11 mouse cellular contexts compared by ENCODE assay signal in the genomic region with DNA sequence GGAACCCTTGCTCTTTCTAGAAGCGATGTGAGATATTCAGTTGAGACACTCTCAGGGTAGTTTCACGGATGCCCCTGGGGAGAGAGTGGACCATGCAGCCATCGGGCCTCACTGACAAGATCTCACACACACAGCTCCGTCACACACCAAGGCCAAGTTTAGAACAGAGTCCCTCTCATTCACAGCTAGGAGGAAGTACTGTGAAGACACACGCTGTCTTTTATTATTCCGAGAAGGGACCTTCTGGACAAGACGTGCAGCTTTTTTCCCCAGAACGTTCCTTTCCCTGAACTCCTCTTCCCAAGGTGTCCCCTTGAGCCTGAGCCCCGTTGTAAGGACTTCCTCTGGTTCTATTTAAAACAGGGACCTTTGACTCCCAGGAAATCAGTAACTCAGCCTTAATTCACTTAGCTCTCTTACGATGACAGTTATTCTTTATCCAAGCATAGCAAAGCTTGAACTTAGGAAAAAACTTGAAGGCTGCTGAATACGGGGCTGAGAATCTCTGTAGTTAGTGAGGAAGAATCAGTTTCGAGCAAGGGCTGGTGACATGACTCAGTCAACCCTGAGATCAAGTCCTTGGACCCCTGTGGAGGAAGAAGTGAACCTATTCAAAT.
DNase-seq lines count a peak whose midpoint lies in the region; ATAC-seq and TF ChIP-seq lines count a peak whose summit lies in the region.
"Had no signal": no experiment of that assay in that cellular context is flagged by ENCODE, and none has a peak within 500 bp of the region (broad histone marks: within the 10 kb centered on the region; RNA-seq: fewer than 3 reads in every experiment).

No protein-coding gene starts in this region.

- no peak overlapping the region for H3K9ac ChIP-seq in lung, postnatal 0 days (replicated peaks; ENCODE audit: low read depth)
- peak overlapping the region; percentile 6; the same call in 1 of the 2 replicates for H3K9ac ChIP-seq in intestine, embryonic 15.5 days
- H3K9ac ChIP-seq in kidney, postnatal 0 days (ENCODE audit: low read depth, low read length), result 0 out of 2 replicates have a peak overlapping the region, but pooled peaks have one; percentile 4
- peak overlapping the region; percentile 45 for H3K9ac ChIP-seq in stomach, postnatal 0 days (ENCODE audit: low read length)
- H3K9ac ChIP-seq: midbrain, embryonic 12.5 days; neural tube, embryonic 13.5 days had no signal

- ATAC-seq in lung, postnatal 0 days, result no peak
- peak; percentile 5; the same call in 1 of the 2 replicates for ATAC-seq in intestine, embryonic 15.5 days
- peak; percentile 11; the same call in 1 of the 2 replicates for ATAC-seq in kidney, postnatal 0 days (replicated peaks; ENCODE audit: low FRiP score, low read depth)
- no peak for ATAC-seq in stomach, postnatal 0 days (ENCODE audit: low FRiP score, low TSS enrichment)
- ATAC-seq in megakaryocyte, adult 5-6 weeks (ENCODE audit: poor library complexity, severe bottlenecking), result no peak
- ATAC-seq: hindbrain, postnatal 0 days had no signal

- H3K9me3 ChIP-seq in lung, postnatal 0 days (ENCODE audit: low read length), result no peaks in the 10 kb centered on the region
- H3K9me3 ChIP-seq in intestine, embryonic 15.5 days, result no peaks in the 10 kb centered on the region
- H3K9me3 ChIP-seq in kidney, postnatal 0 days (replicated peaks; ENCODE audit: low read length), result no peaks in the 10 kb centered on the region
- H3K9me3 ChIP-seq in stomach, postnatal 0 days (ENCODE audit: control insufficient read depth, low read length), result no peaks in the 10 kb centered on the region
- H3K9me3 ChIP-seq: midbrain, embryonic 12.5 days; neural tube, embryonic 13.5 days had no signal

- H3K4me2 ChIP-seq in lung, postnatal 0 days (replicated peaks; ENCODE audit: low read depth, low read length), result peak overlapping the region; percentile 37; the same call in 1 of the 2 replicates
- H3K4me2 ChIP-seq in intestine, embryonic 15.5 days (replicated peaks), result peak overlapping the region; percentile 43
- peak overlapping the region; percentile 34 for H3K4me2 ChIP-seq in kidney, postnatal 0 days (ENCODE audit: low read length)
- H3K4me2 ChIP-seq in stomach, postnatal 0 days (replicated peaks; ENCODE audit: low read depth), result peak overlapping the region; percentile 44
- H3K4me2 ChIP-seq: midbrain, embryonic 12.5 days; neural tube, embryonic 13.5 days had no signal

- DNase-seq in lung, postnatal 0 days (ENCODE audit: low spot score), result no peak
- no peak for DNase-seq in lung, postnatal 10 days
- no peak for DNase-seq in kidney, postnatal 0 days (ENCODE audit: low spot score)
- DNase-seq in stomach, postnatal 0 days (ENCODE audit: low spot score), result no peak
- no peak for DNase-seq in gastrocnemius, adult 2 months
- DNase-seq: cerebellum, adult 8-10 months had no signal

- TF ChIP-seq EP300 in lung, postnatal 0 days (IDR thresholded peaks at IDR 0.05), result 0 out of 2 replicates have a peak, but pooled peaks have one; percentile 17
- TF ChIP-seq EP300 in stomach, postnatal 0 days (optimal IDR thresholded peaks at IDR 0.05), result no peak

- H3K27me3 ChIP-seq in lung, postnatal 0 days (replicated peaks; ENCODE audit: insufficient read depth, low read length), result no peaks in the 10 kb centered on the region
- no peaks in the 10 kb centered on the region for H3K27me3 ChIP-seq in intestine, embryonic 15.5 days (replicated peaks)
- H3K27me3 ChIP-seq in kidney, postnatal 0 days (ENCODE audit: insufficient read depth, low read length), result no peaks in the 10 kb centered on the region
- H3K27me3 ChIP-seq in stomach, postnatal 0 days (ENCODE audit: control insufficient read depth, insufficient read depth, low read length), result no peaks in the 10 kb centered on the region
- H3K27me3 ChIP-seq: midbrain, embryonic 12.5 days; neural tube, embryonic 13.5 days had no signal

- H3K4me1 ChIP-seq in lung, postnatal 0 days (ENCODE audit: insufficient read depth, low read depth, low read length), result no peaks in the 10 kb centered on the region
- peaks cover 16% of the 10 kb centered on the region for H3K4me1 ChIP-seq in intestine, embryonic 15.5 days (replicated peaks)
- H3K4me1 ChIP-seq in kidney, postnatal 0 days (replicated peaks; ENCODE audit: insufficient read depth, low read length), result 0 out of 2 replicates have a peak, but pooled peaks cover 13% of the 10 kb centered on the region
- H3K4me1 ChIP-seq in stomach, postnatal 0 days (replicated peaks; ENCODE audit: control insufficient read depth, insufficient read depth), result 0 out of 2 replicates have a peak, but pooled peaks cover 4% of the 10 kb centered on the region
- H3K4me1 ChIP-seq: midbrain, embryonic 12.5 days; neural tube, embryonic 13.5 days had no signal

- WGBS in lung, postnatal 0 days, result 31% methylated on average over 12 of the region's 12 CpGs
- 42% methylated on average over 12 of the region's 12 CpGs for WGBS in intestine, embryonic 15.5 days
- 39% methylated on average over 12 of the region's 12 CpGs for WGBS in kidney, postnatal 0 days
- WGBS in stomach, postnatal 0 days, result 38% methylated on average over 12 of the region's 12 CpGs

- TF ChIP-seq CTCF in lung, postnatal 0 days (IDR thresholded peaks at IDR 0.05), result no peak
- no peak for TF ChIP-seq CTCF in kidney, postnatal 0 days (IDR thresholded peaks at IDR 0.05; ENCODE audit: low read depth)
- no peak for TF ChIP-seq CTCF in stomach, postnatal 0 days (IDR thresholded peaks at IDR 0.05; ENCODE audit: low read depth)
- TF ChIP-seq CTCF in gastrocnemius, adult 2 months (IDR thresholded peaks at IDR 0.05), result no peak

- intact Hi-C loops in gastrocnemius, adult 2 months (cut with DNase I), result loop anchor here (10.0 kb wide), 1 partner anchor 112 kb away; no protein-coding TSS in a partner anchor

- peak overlapping the region; percentile 69 for H3K27ac ChIP-seq in lung, postnatal 0 days (ENCODE audit: low read length)
- peak overlapping the region; percentile 81 for H3K27ac ChIP-seq in intestine, embryonic 15.5 days
- peak overlapping the region; percentile 91 for H3K27ac ChIP-seq in kidney, postnatal 0 days
- peak overlapping the region; percentile 86 for H3K27ac ChIP-seq in stomach, postnatal 0 days (replicated peaks)
- no peak overlapping the region for H3K27ac ChIP-seq in gastrocnemius, adult 2 months
- H3K27ac ChIP-seq: hindbrain, postnatal 0 days; midbrain, embryonic 12.5 days; neural tube, embryonic 13.5 days had no signal

- no peak overlapping the region for H3K4me3 ChIP-seq in lung, postnatal 0 days (ENCODE audit: low read depth, low read length)
- no peak overlapping the region for H3K4me3 ChIP-seq in intestine, embryonic 15.5 days (replicated peaks)
- H3K4me3 ChIP-seq in kidney, postnatal 0 days (replicated peaks; ENCODE audit: low read depth, low read length), result no peak overlapping the region
- no peak overlapping the region for H3K4me3 ChIP-seq in stomach, postnatal 0 days (ENCODE audit: low read depth, low read length)
- no peak overlapping the region for H3K4me3 ChIP-seq in gastrocnemius, adult 2 months
- H3K4me3 ChIP-seq: midbrain, embryonic 12.5 days; neural tube, embryonic 13.5 days had no signal

- no peaks in the 10 kb centered on the region for H3K36me3 ChIP-seq in lung, postnatal 0 days (ENCODE audit: insufficient read depth, low read length)
- H3K36me3 ChIP-seq in intestine, embryonic 15.5 days, result no peaks in the 10 kb centered on the region
- H3K36me3 ChIP-seq in kidney, postnatal 0 days (ENCODE audit: insufficient read depth, low read length), result no peaks in the 10 kb centered on the region
- H3K36me3 ChIP-seq in stomach, postnatal 0 days (ENCODE audit: control insufficient read depth, insufficient read depth, low read length), result no peaks in the 10 kb centered on the region
- H3K36me3 ChIP-seq: midbrain, embryonic 12.5 days; neural tube, embryonic 13.5 days had no signal

Comparison
In these comparisons a context has a peak if more than half of its experiments do, and no peak if none do; other contexts are left out.
1. ATAC-seq: peak in intestine, embryonic 15.5 days (single experiment) and kidney, postnatal 0 days (single experiment); none in lung, postnatal 0 days (single experiment), stomach, postnatal 0 days (single experiment) and megakaryocyte, adult 5-6 weeks (single experiment).
2. Peak in every context shown above with its lines, with median percentiles within 50 percentile points of each other: H3K4me2 ChIP-seq.